ENCODE assay signal across 18 mouse cellular contexts in genomic region chr14:79460401-79460800, GRCm38 (mm10). TPM values are rescaled to one million over a fixed set of nuclear protein-coding genes. Genes with fewer than 3 reads are reported as not detected.
"Had no signal": no experiment of that assay in that cellular context is flagged by ENCODE, and none has a peak within 500 bp of the region (broad histone marks: within the 10 kb centered on the region; RNA-seq: fewer than 3 reads in every experiment).

No protein-coding gene starts in this region.

- H3K27me3 ChIP-seq: lung, embryonic 15.5 days; megakaryocyte, embryonic 14.5 days; midbrain, embryonic 12.5 days; neural tube, embryonic 12.5 days; stomach, embryonic 15.5 days had no signal

- H3K4me3 ChIP-seq: lung, embryonic 15.5 days; megakaryocyte, embryonic 14.5 days; midbrain, embryonic 12.5 days; neural tube, embryonic 12.5 days; stomach, embryonic 15.5 days had no signal

- H3K9ac ChIP-seq: liver, postnatal 0 days; lung, embryonic 15.5 days; midbrain, embryonic 12.5 days; neural tube, embryonic 12.5 days; stomach, embryonic 15.5 days had no signal

- H3K9me3 ChIP-seq: lung, embryonic 15.5 days; megakaryocyte, embryonic 14.5 days; midbrain, embryonic 12.5 days; neural tube, embryonic 12.5 days; stomach, embryonic 15.5 days had no signal

- H3K4me1 ChIP-seq: lung, embryonic 15.5 days; megakaryocyte, embryonic 14.5 days; midbrain, embryonic 12.5 days; neural tube, embryonic 12.5 days; stomach, embryonic 15.5 days had no signal

- H3K27ac ChIP-seq: lung, embryonic 15.5 days; macrophage; midbrain, embryonic 12.5 days; neural tube, embryonic 12.5 days; stomach, embryonic 15.5 days; stomach, postnatal 0 days had no signal

- ATAC-seq: liver, postnatal 0 days; lung, postnatal 0 days had no signal

- H3K4me2 ChIP-seq: lung, embryonic 15.5 days; midbrain, embryonic 12.5 days; neural tube, embryonic 12.5 days; stomach, embryonic 15.5 days had no signal

- DNase-seq: liver, postnatal 0 days; lung, adult 2 months; lung, postnatal 14 days; lung, postnatal 36 days; midbrain, embryonic 14.5 days; right cerebral cortex, postnatal 14 days; thymus, adult 2 months; thymus, postnatal 25 days; thymus, postnatal 4 days had no signal

RNA-seq across cellular contexts. Expression of gene Kbtbd6, which starts 8.8 kb away (rescaled TPM):
- total RNA-seq: monocyte, adult 5-6 weeks had no signal
